Mouse (Mus musculus) forebrain, embryonic 11.5 days (tissue): ENCODE measurements around the gene Tnik. TPM values are rescaled to one million over a fixed set of nuclear protein-coding genes. Genes with fewer than 3 reads are reported as not detected.

Source experiments
- ATAC-seq: fragments of 200-750 bp; cut with Nextera tagmentation; replicated peaks from 2 replicates; pipeline ENCODE4 v1.8.0; 2017; ENCODE audit warnings: moderate TSS enrichment; ENCODE audit not compliant: low FRiP score
- DNase-seq: peaks from one replicate; pipeline ENCODE4 v3.0.0-alpha.2; 2017; ENCODE audit warnings: low spot score
- H3K27ac ChIP-seq: fragments of 300-500 bp; sonication (generic); 2 replicates; pipeline ENCODE4 v1.5.1; 2014; ENCODE audit warnings: low read depth, low read length
- H3K27me3 ChIP-seq: fragments of 300-500 bp; sonication (generic); 2 replicates; pipeline ENCODE4 v1.6.1; 2014; ENCODE audit warnings: mild to moderate bottlenecking, low read length, mixed read lengths; ENCODE audit not compliant: control insufficient read depth, insufficient read depth
- H3K36me3 ChIP-seq: fragments of 300-500 bp; sonication (generic); 2 replicates; pipeline ENCODE4 v1.6.1; 2014; ENCODE audit warnings: mild to moderate bottlenecking, low read length, moderate library complexity, mixed read lengths; ENCODE audit not compliant: control insufficient read depth, insufficient read depth
- H3K4me1 ChIP-seq: fragments of 300-500 bp; sonication (generic); replicated peaks from 2 replicates; pipeline ENCODE4 v1.6.1; 2014; ENCODE audit warnings: low read length, mixed read lengths; ENCODE audit not compliant: control insufficient read depth, insufficient read depth
- H3K4me2 ChIP-seq: fragments of 300-500 bp; sonication (generic); 2 replicates; pipeline ENCODE4 v1.6.1; 2014; ENCODE audit warnings: low read depth, mild to moderate bottlenecking, low read length, moderate library complexity, mixed read lengths; ENCODE audit not compliant: severe bottlenecking
- H3K4me3 ChIP-seq: fragments of 300-500 bp; sonication (generic); 2 replicates; pipeline ENCODE4 v1.5.1; 2014; ENCODE audit warnings: low read depth, low read length
- H3K9ac ChIP-seq: fragments of 300-500 bp; sonication (generic); 2 replicates; pipeline ENCODE4 v1.6.1; 2014; ENCODE audit warnings: low read length
- H3K9me3 ChIP-seq: fragments of 300-500 bp; sonication (generic); 2 replicates; pipeline ENCODE4 v1.6.1; 2016; ENCODE audit warnings: low read length, mixed read lengths; ENCODE audit not compliant: control insufficient read depth
- WGBS: fragments of 180-500 bp; shearing (Covaris S2); extraction: QIAGEN DNeasy Blood & Tissue Kit; methylation state at CpG from one replicate; pipeline ENCODE4 v1.1.7; 2014; 5-methylcytosine and 5-hydroxymethylcytosine counted together
- polyA plus RNA-seq: library from polyadenylated mRNA; unstranded; fragments of >200 nt; fragmentation: Nextera tagmentation; extraction: Ambion mirVana; gene quantifications from 2 replicates; pipeline ENCODE4 v1.2.1, GENCODE M21; 2014

Tnik gene
- polyA plus RNA-seq, 1 experiment from 2014 or later: 21.7 TPM

DNA sequence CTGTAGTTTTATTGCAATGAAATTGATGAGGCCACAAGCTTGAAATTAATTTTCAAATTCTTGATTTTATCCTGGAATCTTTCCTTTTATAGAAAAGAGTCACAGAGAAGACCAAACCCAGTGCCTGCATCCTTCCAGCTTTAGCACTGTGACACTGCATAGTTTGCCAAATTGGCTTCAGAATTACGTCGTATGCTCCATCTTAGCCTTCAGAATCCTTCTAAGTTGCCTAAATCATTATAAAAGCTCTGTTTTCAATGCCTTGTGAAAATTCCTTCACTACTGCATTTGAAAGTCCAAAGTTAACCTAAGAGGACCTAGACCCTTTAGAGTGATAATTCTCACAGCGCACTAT lies 234.5 kb downstream of the Tnik start:
- Histone ChIP-seq H3K9ac (no peak overlapping the region), H3K27ac (no peak overlapping the region), H3K27me3 (no peaks in the 10 kb centered on the region), H3K4me1 (no peaks in the 10 kb centered on the region; the same call in 1 of the 2 replicates), H3K4me2 (no peak overlapping the region), H3K4me3 (no peak overlapping the region), H3K9me3 (no peaks in the 10 kb centered on the region), H3K36me3 (no peaks in the 10 kb centered on the region)
- 90% methylated on average over 3 of the region's 3 CpGs for WGBS
- DNase-seq: no peak
- no peak for ATAC-seq

- Histone ChIP-seq H3K4me3 (no peak overlapping the region), H3K36me3 (no peaks in the 10 kb centered on the region), H3K4me2 (no peak overlapping the region), H3K9me3 (no peaks in the 10 kb centered on the region), H3K27me3 (no peaks in the 10 kb centered on the region), H3K27ac (no peak overlapping the region), H3K4me1 (no peaks in the 10 kb centered on the region), H3K9ac (no peak overlapping the region)
- no peak for DNase-seq
- no peak for ATAC-seq
- 87% methylated on average over 3 of the region's 3 CpGs for WGBS
Measured at GRCm38 (mm10) chr3:28502697-28503096, 239.7 kb downstream of the Tnik start.

DNA sequence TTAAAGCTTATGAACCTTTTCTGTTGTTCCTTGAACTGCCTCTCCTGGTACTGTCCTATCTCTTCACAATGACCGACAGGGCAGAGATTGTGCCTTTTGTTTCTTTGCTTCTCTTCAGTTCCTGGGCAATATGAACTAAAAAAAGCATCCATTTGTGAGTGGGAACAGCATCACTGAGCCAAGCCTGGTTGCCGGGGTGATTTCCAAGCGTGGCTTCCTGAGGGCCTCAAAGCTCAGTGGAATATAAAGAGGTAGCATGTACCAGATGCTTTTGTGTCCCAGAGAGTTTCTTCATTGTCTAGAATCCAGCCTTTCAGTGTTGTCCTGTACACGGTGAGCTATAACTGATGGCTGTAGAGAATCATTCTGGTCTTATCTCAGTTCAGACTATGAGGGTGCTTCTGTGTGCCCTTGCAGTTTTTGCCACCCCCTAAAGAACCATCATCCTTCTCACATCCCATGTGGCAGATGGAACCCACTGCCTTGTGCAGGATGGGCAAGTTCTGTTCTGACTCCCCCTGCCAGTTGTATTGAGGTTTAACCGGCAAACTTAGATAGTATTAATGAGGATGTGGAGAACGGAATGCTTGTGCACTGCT lies 246.4 kb downstream of the Tnik start:
- Histone ChIP-seq H3K9me3 (no peaks in the 10 kb centered on the region), H3K27ac (no peak overlapping the region), H3K4me1 (no peaks in the 10 kb centered on the region), H3K4me3 (no peak overlapping the region), H3K4me2 (no peak overlapping the region), H3K36me3 (no peaks in the 10 kb centered on the region), H3K9ac (no peak overlapping the region), H3K27me3 (no peaks in the 10 kb centered on the region)
- DNase-seq (no peak), ATAC-seq (no peak)
- WGBS: 70% methylated on average over 6 of the region's 6 CpGs

DNA sequence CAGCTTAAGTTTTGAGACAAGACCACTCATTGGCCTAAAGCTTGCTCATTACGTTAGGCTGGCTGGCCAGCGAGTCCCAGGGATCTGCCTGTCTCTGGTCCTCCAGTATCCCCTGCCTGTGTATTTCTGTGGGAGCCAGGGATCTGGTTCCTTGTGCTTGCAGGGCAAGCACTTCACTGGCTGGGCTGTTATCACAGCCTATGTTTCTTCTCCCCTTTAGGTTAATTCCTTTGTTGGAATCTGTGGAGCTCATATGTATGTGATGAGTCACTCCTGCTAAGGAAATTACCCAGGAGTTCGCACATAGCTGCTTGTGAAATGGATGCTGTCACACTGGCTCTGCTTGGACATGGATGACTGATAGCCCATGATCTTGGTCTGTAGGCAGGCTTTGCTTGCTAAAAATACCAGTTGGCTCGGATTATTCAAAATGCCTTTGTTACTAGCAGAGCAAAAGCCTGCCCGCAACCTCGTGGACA lies 260.0 kb downstream of the Tnik start:
- Histone ChIP-seq H3K4me2 (no peak overlapping the region), H3K9ac (no peak overlapping the region), H3K27ac (no peak overlapping the region), H3K4me3 (no peak overlapping the region), H3K36me3 (no peaks in the 10 kb centered on the region), H3K27me3 (no peaks in the 10 kb centered on the region), H3K9me3 (no peaks in the 10 kb centered on the region), H3K4me1 (no peaks in the 10 kb centered on the region)
- 63% methylated on average over 6 of the region's 6 CpGs for WGBS
- ATAC-seq (no peak), DNase-seq (no peak)

- H3K9me3 ChIP-seq: no peaks in the 10 kb centered on the region
- WGBS: 73% methylated on average over 4 of the region's 4 CpGs
- no peak overlapping the region for H3K4me2 ChIP-seq
- H3K4me3 ChIP-seq: no peak overlapping the region
- DNase-seq: no peak
- no peaks in the 10 kb centered on the region for H3K27me3 ChIP-seq
- no peaks in the 10 kb centered on the region for H3K36me3 ChIP-seq
- ATAC-seq: no peak
- H3K9ac ChIP-seq: no peak overlapping the region
- H3K4me1 ChIP-seq: no peaks in the 10 kb centered on the region
- no peak overlapping the region for H3K27ac ChIP-seq
Measured at GRCm38 (mm10) chr3:28523541-28524165, 260.6 kb downstream of the Tnik start.

DNA sequence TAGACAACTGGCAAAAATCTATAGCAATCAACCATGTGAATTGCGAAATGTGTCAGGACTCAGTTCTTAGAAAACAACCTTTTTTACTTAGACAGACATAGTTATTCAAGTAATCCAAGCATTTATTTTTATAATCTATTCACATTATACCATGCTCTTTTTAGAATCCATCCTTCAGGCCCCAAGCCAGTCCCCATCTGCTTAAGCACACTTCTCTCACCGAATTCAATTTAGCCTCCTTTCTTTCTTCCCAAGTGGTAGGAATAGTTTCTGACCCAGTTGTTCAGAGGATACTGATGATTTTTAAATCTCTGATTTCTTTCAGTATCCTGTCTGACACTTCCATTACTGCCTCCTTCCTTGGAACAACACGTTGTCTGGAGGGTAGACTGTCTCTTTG lies 261.5 kb downstream of the Tnik start:
- Histone ChIP-seq H3K4me3 (no peak overlapping the region), H3K9me3 (no peaks in the 10 kb centered on the region), H3K4me1 (no peaks in the 10 kb centered on the region), H3K36me3 (no peaks in the 10 kb centered on the region), H3K27ac (no peak overlapping the region), H3K4me2 (no peak overlapping the region), H3K27me3 (no peaks in the 10 kb centered on the region), H3K9ac (no peak overlapping the region)
- ATAC-seq (no peak), DNase-seq (no peak)
- 85% methylated on average over 3 of the region's 3 CpGs for WGBS

GRCm38 (mm10) chr3:28526671-28527070 lies 263.7 kb downstream of the Tnik start:
- H3K4me3 ChIP-seq: no peak overlapping the region
- no peak overlapping the region for H3K27ac ChIP-seq
- H3K9me3 ChIP-seq: no peaks in the 10 kb centered on the region
- ATAC-seq (no peak), DNase-seq (no peak)
- no peak overlapping the region for H3K9ac ChIP-seq
- no peak overlapping the region for H3K4me2 ChIP-seq
- 58% methylated on average over 2 of the region's 2 CpGs for WGBS
- H3K27me3 ChIP-seq: no peaks in the 10 kb centered on the region
- no peaks in the 10 kb centered on the region for H3K4me1 ChIP-seq
- no peaks in the 10 kb centered on the region for H3K36me3 ChIP-seq

DNA sequence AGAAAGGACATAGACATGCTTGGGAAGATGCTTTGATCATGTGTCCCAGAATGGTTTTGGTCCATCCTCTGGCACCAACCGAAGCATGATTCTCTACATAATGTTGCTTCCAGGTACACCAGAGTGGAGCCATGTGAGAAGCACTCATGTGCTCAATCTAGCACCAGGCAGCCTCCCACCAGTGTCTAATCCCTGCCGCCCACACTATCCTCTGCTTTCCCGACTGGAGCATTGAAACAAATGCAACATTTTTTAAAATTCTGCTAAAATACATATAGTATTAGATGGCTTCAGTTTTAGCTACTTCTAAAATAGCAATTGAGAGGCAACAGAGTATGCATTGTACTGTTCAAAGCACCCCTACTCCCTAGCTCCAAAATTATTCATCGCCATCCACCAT lies 264.2 kb downstream of the Tnik start:
- ATAC-seq (no peak), DNase-seq (no peak)
- Histone ChIP-seq H3K9me3 (no peaks in the 10 kb centered on the region), H3K36me3 (no peaks in the 10 kb centered on the region), H3K9ac (no peak overlapping the region), H3K4me2 (no peak overlapping the region), H3K27ac (no peak overlapping the region), H3K4me1 (no peaks in the 10 kb centered on the region), H3K27me3 (no peaks in the 10 kb centered on the region), H3K4me3 (no peak overlapping the region)
- WGBS: 91% methylated on average over 4 of the region's 4 CpGs

- no peaks in the 10 kb centered on the region for H3K4me1 ChIP-seq
- ATAC-seq (no peak), DNase-seq (no peak)
- H3K27ac ChIP-seq: no peak overlapping the region
- H3K9ac ChIP-seq: no peak overlapping the region
- H3K9me3 ChIP-seq: no peaks in the 10 kb centered on the region
- H3K27me3 ChIP-seq: no peaks in the 10 kb centered on the region
- no peak overlapping the region for H3K4me2 ChIP-seq
- H3K4me3 ChIP-seq: no peak overlapping the region
- no peaks in the 10 kb centered on the region for H3K36me3 ChIP-seq
- WGBS: 93% methylated on average over 4 of the region's 4 CpGs
Measured at GRCm38 (mm10) chr3:28529548-28529947, 266.5 kb downstream of the Tnik start.
